12 mouse cellular contexts compared by ENCODE assay signal in genomic region chr9:43482101-43483090, GRCm38 (mm10).
DNase-seq lines count a peak whose midpoint lies in the region; ATAC-seq and TF ChIP-seq lines count a peak whose summit lies in the region.
"Had no signal": no experiment of that assay in that cellular context is flagged by ENCODE, and none has a peak within 500 bp of the region (broad histone marks: within the 10 kb centered on the region; RNA-seq: fewer than 3 reads in every experiment).

No protein-coding gene starts in this region.

- DNase-seq in frontal cortex, postnatal 14 days (ENCODE audit: low spot score in 2 of 2), result no peak
- DNase-seq in gastrocnemius, adult 8-10 months (ENCODE audit: low spot score in 2 of 2), result peak; percentile 70 to 72
- peak; percentile 66 for DNase-seq in layer of hippocampus, adult 11-12 months (ENCODE audit: low spot score)
- DNase-seq in right cerebral cortex, postnatal 10 days (ENCODE audit: low spot score in 2 of 2), result peak; percentile 68 to 72
- DNase-seq in adrenal gland, adult 8-10 months, result no peak
- no peak for DNase-seq in liver, postnatal 0 days
- DNase-seq in retina, postnatal 1 day, result no peak

- TF ChIP-seq CTCF in liver, postnatal 0 days (IDR thresholded peaks at IDR 0.05; ENCODE audit: low read depth), result no peak

- 71% methylated on average over 11 of the region's 11 CpGs for WGBS in liver, postnatal 0 days (ENCODE audit: insufficient replicate concordance)

- TF ChIP-seq EP300 in liver, postnatal 0 days (IDR thresholded peaks at IDR 0.05; ENCODE audit: low read depth), result no peak

- H3K4me3 ChIP-seq in liver, postnatal 0 days (ENCODE audit: low read depth, low read length), result no peak overlapping the region
- H3K4me3 ChIP-seq: heart, embryonic 15.5 days; limb, embryonic 13.5 days had no signal

- H3K9ac ChIP-seq in liver, postnatal 0 days (replicated peaks), result no peak overlapping the region
- H3K9ac ChIP-seq: heart, embryonic 15.5 days; limb, embryonic 13.5 days had no signal

- no peaks in the 10 kb centered on the region for H3K36me3 ChIP-seq in liver, postnatal 0 days (replicated peaks; ENCODE audit: insufficient read depth, low read length)
- H3K36me3 ChIP-seq: heart, embryonic 15.5 days; limb, embryonic 13.5 days had no signal

- no peak overlapping the region for H3K27ac ChIP-seq in liver, postnatal 0 days (ENCODE audit: low read depth)
- H3K27ac ChIP-seq: heart, embryonic 15.5 days; limb, embryonic 13.5 days; macrophage had no signal

- no peaks in the 10 kb centered on the region for H3K27me3 ChIP-seq in liver, postnatal 0 days (ENCODE audit: insufficient read depth, low read length)
- H3K27me3 ChIP-seq: heart, embryonic 15.5 days; limb, embryonic 13.5 days had no signal

- no peaks in the 10 kb centered on the region for H3K9me3 ChIP-seq in liver, postnatal 0 days (ENCODE audit: low read length)
- H3K9me3 ChIP-seq: heart, embryonic 15.5 days; limb, embryonic 13.5 days had no signal

- H3K4me1 ChIP-seq in liver, postnatal 0 days (ENCODE audit: insufficient read depth), result no peaks in the 10 kb centered on the region
- H3K4me1 ChIP-seq: heart, embryonic 15.5 days had no signal

- no peak overlapping the region for H3K4me2 ChIP-seq in liver, postnatal 0 days (ENCODE audit: low read depth, low read length)
- H3K4me2 ChIP-seq: heart, embryonic 15.5 days; limb, embryonic 13.5 days had no signal

- peak; percentile 60; the same call in 1 of the 2 replicates for ATAC-seq in frontal cortex, adult (ENCODE audit: low TSS enrichment)
- no peak for ATAC-seq in liver, postnatal 0 days
- ATAC-seq: intestine, embryonic 16.5 days had no signal

Comparison
In these comparisons a context has a peak if more than half of its experiments do, and no peak if none do; other contexts are left out.
1. DNase-seq: peak in gastrocnemius, adult 8-10 months (2 of 2), layer of hippocampus, adult 11-12 months (single experiment) and right cerebral cortex, postnatal 10 days (2 of 2); none in frontal cortex, postnatal 14 days (0 of 2), adrenal gland, adult 8-10 months (single experiment), liver, postnatal 0 days (single experiment) and retina, postnatal 1 day (single experiment).